Mouse (Mus musculus): ENCODE results near the gene Elk3. TPM values are rescaled to one million over a fixed set of nuclear protein-coding genes. Genes with fewer than 3 reads are reported as not detected.

Elk3 gene
- polyA plus RNA-seq, 1 experiment from 2014 or later = 51.7 TPM

GRCm38 (mm10) chr10:93275212-93276136 lies 35.5 kb downstream of the Elk3 start:
- H3K36me3 ChIP-seq (ENCODE audit: control insufficient read depth, insufficient read depth, low read length) = no peaks in the 10 kb centered on the region; the same call in 1 of the 2 replicates
- 0 out of 2 replicates have a peak, but pooled peaks have one; percentile 23 for ATAC-seq (ENCODE audit: insufficient number of reproducible peaks, low FRiP score, low TSS enrichment, low read depth)
- no peak overlapping the region for H3K4me2 ChIP-seq (ENCODE audit: low read depth, severe bottlenecking)
- 62% methylated on average over 25 of the region's 25 CpGs for WGBS
- H3K9me3 ChIP-seq (ENCODE audit: control insufficient read depth, low read length) = no peaks in the 10 kb centered on the region
- H3K27me3 ChIP-seq (ENCODE audit: control insufficient read depth, insufficient read depth, low read length) = no peaks in the 10 kb centered on the region
- H3K4me3 ChIP-seq (ENCODE audit: low read depth, low read length) = no peak overlapping the region
- H3K4me1 ChIP-seq (ENCODE audit: control insufficient read depth, insufficient read depth, low read length) = peaks cover 29% of the 10 kb centered on the region
- H3K27ac ChIP-seq (replicated peaks; ENCODE audit: low read depth, low read length) = no peak overlapping the region
- no peak overlapping the region for H3K9ac ChIP-seq (ENCODE audit: low read length)
- no peak for DNase-seq (ENCODE audit: low spot score)

DNA sequence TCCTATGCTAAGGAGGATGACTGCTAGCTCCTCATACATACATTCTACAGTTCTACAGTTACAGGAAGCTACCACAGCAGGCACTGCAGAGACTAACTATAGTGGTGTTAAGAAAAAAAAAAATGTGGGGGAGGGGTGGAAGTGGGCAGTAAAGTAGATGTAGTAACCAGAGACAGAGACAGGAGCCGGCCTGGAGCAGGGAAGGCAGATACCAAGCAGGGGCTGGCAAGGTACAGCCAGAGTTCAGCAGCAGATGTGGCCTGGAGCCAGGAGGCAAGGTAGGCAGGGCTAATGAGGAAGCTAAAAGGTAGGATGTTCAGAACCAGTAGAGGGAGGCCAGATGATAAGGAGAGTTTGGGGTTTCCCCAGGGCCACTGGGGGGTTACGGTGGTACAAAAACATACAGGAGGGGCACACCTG lies 36.6 kb downstream of the Elk3 start:
- Histone ChIP-seq H3K4me1 (ENCODE audit: control insufficient read depth, insufficient read depth, low read length) (peaks cover 32% of the 10 kb centered on the region), H3K27me3 (ENCODE audit: control insufficient read depth, insufficient read depth, low read length) (no peaks in the 10 kb centered on the region), H3K4me2 (ENCODE audit: low read depth, severe bottlenecking) (no peak overlapping the region), H3K9ac (ENCODE audit: low read length) (no peak overlapping the region), H3K36me3 (ENCODE audit: control insufficient read depth, insufficient read depth, low read length) (peaks cover 3% of the 10 kb centered on the region; the same call in 1 of the 2 replicates), H3K27ac (replicated peaks; ENCODE audit: low read depth, low read length) (no peak overlapping the region), H3K4me3 (ENCODE audit: low read depth, low read length) (no peak overlapping the region), H3K9me3 (ENCODE audit: control insufficient read depth, low read length) (no peaks in the 10 kb centered on the region)
- DNase-seq (ENCODE audit: low spot score) = no peak
- ATAC-seq (ENCODE audit: insufficient number of reproducible peaks, low FRiP score, low TSS enrichment, low read depth) = no peak
- 39% methylated on average over 2 of the region's 2 CpGs for WGBS

DNA sequence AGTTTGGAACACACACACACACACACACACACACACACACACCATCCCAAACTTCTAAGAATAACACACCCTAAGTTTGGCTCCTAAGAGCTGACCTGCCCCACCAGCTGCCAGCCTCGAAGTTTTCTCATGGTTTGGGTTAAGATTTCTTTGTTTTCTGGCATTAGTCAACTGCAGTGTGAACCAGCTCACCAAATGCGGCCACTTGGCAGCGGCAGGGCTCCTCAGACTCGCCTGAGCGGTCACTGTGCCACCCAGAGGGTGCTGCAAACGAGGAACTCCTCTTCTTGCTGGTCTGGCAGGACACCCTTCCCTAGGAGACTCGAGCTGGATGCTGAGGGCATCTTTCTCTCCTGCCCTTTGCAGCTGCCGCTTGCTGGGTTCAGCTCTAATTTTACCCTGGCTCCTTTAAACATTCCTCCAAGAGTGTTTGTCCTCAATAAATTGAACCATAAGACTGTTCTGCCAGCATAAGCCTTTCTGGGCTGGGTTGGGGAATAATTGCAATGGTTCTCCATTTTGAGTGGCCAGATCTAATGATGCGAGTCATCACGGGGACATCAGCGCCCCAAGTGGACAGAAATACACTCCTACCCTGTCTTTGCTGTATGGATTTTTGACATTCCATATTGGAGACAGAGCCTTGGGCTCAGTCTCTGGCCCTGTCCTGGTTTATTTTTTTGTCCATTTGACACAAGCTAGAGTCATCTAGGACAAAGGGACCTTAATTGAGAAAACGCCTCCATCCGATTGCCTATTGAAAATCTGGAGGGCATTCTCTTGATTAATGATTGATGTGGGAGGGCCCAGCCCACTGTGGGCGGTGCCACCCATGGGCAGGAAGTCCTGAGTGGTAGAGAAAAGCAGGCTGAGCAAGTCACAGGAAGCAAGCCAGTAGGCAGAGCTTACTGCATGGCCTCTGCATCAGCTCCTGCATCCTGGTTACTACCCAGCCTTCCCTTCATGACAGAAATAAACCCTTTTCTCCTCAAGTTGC lies 37.7 kb downstream of the Elk3 start:
- peaks cover 32% of the 10 kb centered on the region for H3K4me1 ChIP-seq (ENCODE audit: control insufficient read depth, insufficient read depth, low read length)
- no peak for ATAC-seq (ENCODE audit: insufficient number of reproducible peaks, low FRiP score, low TSS enrichment, low read depth)
- no peak overlapping the region for H3K27ac ChIP-seq (replicated peaks; ENCODE audit: low read depth, low read length)
- H3K36me3 ChIP-seq (ENCODE audit: control insufficient read depth, insufficient read depth, low read length) = peaks cover 3% of the 10 kb centered on the region; the same call in 1 of the 2 replicates
- no peak overlapping the region for H3K4me3 ChIP-seq (ENCODE audit: low read depth, low read length)
- H3K4me2 ChIP-seq (ENCODE audit: low read depth, severe bottlenecking) = no peak overlapping the region
- H3K27me3 ChIP-seq (ENCODE audit: control insufficient read depth, insufficient read depth, low read length) = no peaks in the 10 kb centered on the region
- DNase-seq (ENCODE audit: low spot score) = no peak
- no peak overlapping the region for H3K9ac ChIP-seq (ENCODE audit: low read length)
- WGBS = 84% methylated on average over 14 of the region's 14 CpGs
- H3K9me3 ChIP-seq (ENCODE audit: control insufficient read depth, low read length) = no peaks in the 10 kb centered on the region

- ATAC-seq (ENCODE audit: insufficient number of reproducible peaks, low FRiP score, low TSS enrichment, low read depth) (no peak), DNase-seq (ENCODE audit: low spot score) (no peak)
- H3K4me2 ChIP-seq (ENCODE audit: low read depth, severe bottlenecking) = no peak overlapping the region
- H3K4me1 ChIP-seq (ENCODE audit: control insufficient read depth, insufficient read depth, low read length) = peaks cover 28% of the 10 kb centered on the region
- peaks cover 5% of the 10 kb centered on the region; the same call in 1 of the 2 replicates for H3K36me3 ChIP-seq (ENCODE audit: control insufficient read depth, insufficient read depth, low read length)
- 89% methylated on average over 7 of the region's 7 CpGs for WGBS
- no peaks in the 10 kb centered on the region for H3K9me3 ChIP-seq (ENCODE audit: control insufficient read depth, low read length)
- no peak overlapping the region for H3K27ac ChIP-seq (replicated peaks; ENCODE audit: low read depth, low read length)
- no peaks in the 10 kb centered on the region for H3K27me3 ChIP-seq (ENCODE audit: control insufficient read depth, insufficient read depth, low read length)
- no peak overlapping the region for H3K4me3 ChIP-seq (ENCODE audit: low read depth, low read length)
- H3K9ac ChIP-seq (ENCODE audit: low read length) = no peak overlapping the region
Observed at GRCm38 (mm10) chr10:93271831-93272230, 39.1 kb downstream of the Elk3 start.

GRCm38 (mm10) chr10:93270889-93271460 lies 40.0 kb downstream of the Elk3 start:
- WGBS = 90% methylated on average over 6 of the region's 6 CpGs
- ATAC-seq (ENCODE audit: insufficient number of reproducible peaks, low FRiP score, low TSS enrichment, low read depth) = no peak
- no peak for DNase-seq (ENCODE audit: low spot score)
- H3K4me3 ChIP-seq (ENCODE audit: low read depth, low read length) = no peak overlapping the region
- no peak overlapping the region for H3K4me2 ChIP-seq (ENCODE audit: low read depth, severe bottlenecking)
- H3K36me3 ChIP-seq (ENCODE audit: control insufficient read depth, insufficient read depth, low read length) = peaks cover 7% of the 10 kb centered on the region; the same call in 1 of the 2 replicates
- H3K27me3 ChIP-seq (ENCODE audit: control insufficient read depth, insufficient read depth, low read length) = no peaks in the 10 kb centered on the region
- no peak overlapping the region for H3K27ac ChIP-seq (replicated peaks; ENCODE audit: low read depth, low read length)
- H3K4me1 ChIP-seq (ENCODE audit: control insufficient read depth, insufficient read depth, low read length) = peaks cover 20% of the 10 kb centered on the region
- H3K9me3 ChIP-seq (ENCODE audit: control insufficient read depth, low read length) = no peaks in the 10 kb centered on the region
- H3K9ac ChIP-seq (ENCODE audit: low read length) = no peak overlapping the region

DNA sequence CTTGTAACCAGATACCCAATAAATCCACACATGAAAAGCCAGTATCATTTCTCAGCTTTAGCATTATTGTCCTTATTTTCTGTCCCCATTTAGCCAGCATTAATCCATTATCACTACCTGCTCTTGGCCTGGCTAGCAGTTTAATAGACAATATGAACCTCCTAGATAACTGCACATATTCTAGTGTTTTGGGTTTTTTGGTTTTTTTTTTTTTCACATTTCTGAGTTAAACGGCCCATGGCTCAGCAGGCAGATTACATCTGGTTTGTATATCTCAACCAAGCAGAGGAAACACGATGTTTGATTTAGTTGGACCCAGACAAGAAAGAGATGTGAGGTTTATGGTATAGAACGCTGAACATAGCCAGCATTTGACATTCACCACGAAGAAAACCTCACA lies 41.2 kb downstream of the Elk3 start:
- DNase-seq (ENCODE audit: low spot score) (no peak), ATAC-seq (ENCODE audit: insufficient number of reproducible peaks, low FRiP score, low TSS enrichment, low read depth) (no peak)
- Histone ChIP-seq H3K9ac (ENCODE audit: low read length) (no peak overlapping the region), H3K36me3 (ENCODE audit: control insufficient read depth, insufficient read depth, low read length) (peaks cover 7% of the 10 kb centered on the region; the same call in 1 of the 2 replicates), H3K27ac (replicated peaks; ENCODE audit: low read depth, low read length) (no peak overlapping the region), H3K4me2 (ENCODE audit: low read depth, severe bottlenecking) (no peak overlapping the region), H3K4me1 (ENCODE audit: control insufficient read depth, insufficient read depth, low read length) (peaks cover 10% of the 10 kb centered on the region), H3K27me3 (ENCODE audit: control insufficient read depth, insufficient read depth, low read length) (no peaks in the 10 kb centered on the region), H3K9me3 (ENCODE audit: control insufficient read depth, low read length) (no peaks in the 10 kb centered on the region), H3K4me3 (ENCODE audit: low read depth, low read length) (no peak overlapping the region)
- 47% methylated on average over 4 of the region's 4 CpGs for WGBS

GRCm38 (mm10) chr10:93268339-93268738 lies 42.6 kb downstream of the Elk3 start:
- Histone ChIP-seq H3K27ac (replicated peaks; ENCODE audit: low read depth, low read length) (no peak overlapping the region), H3K9ac (ENCODE audit: low read length) (no peak overlapping the region), H3K4me1 (ENCODE audit: control insufficient read depth, insufficient read depth, low read length) (peaks cover 2% of the 10 kb centered on the region; the same call in 1 of the 2 replicates), H3K27me3 (ENCODE audit: control insufficient read depth, insufficient read depth, low read length) (no peaks in the 10 kb centered on the region), H3K4me3 (ENCODE audit: low read depth, low read length) (no peak overlapping the region), H3K4me2 (ENCODE audit: low read depth, severe bottlenecking) (no peak overlapping the region), H3K9me3 (ENCODE audit: control insufficient read depth, low read length) (no peaks in the 10 kb centered on the region), H3K36me3 (ENCODE audit: control insufficient read depth, insufficient read depth, low read length) (peaks cover 7% of the 10 kb centered on the region; the same call in 1 of the 2 replicates)
- ATAC-seq (ENCODE audit: insufficient number of reproducible peaks, low FRiP score, low TSS enrichment, low read depth) = no peak
- 84% methylated on average over 3 of the region's 3 CpGs for WGBS
- DNase-seq (ENCODE audit: low spot score) = no peak

- Histone ChIP-seq H3K9me3 (ENCODE audit: control insufficient read depth, low read length) (no peaks in the 10 kb centered on the region), H3K27ac (replicated peaks; ENCODE audit: low read depth, low read length) (no peak overlapping the region), H3K9ac (ENCODE audit: low read length) (no peak overlapping the region), H3K36me3 (ENCODE audit: control insufficient read depth, insufficient read depth, low read length) (peaks cover 9% of the 10 kb centered on the region; the same call in 1 of the 2 replicates), H3K27me3 (ENCODE audit: control insufficient read depth, insufficient read depth, low read length) (no peaks in the 10 kb centered on the region), H3K4me2 (ENCODE audit: low read depth, severe bottlenecking) (no peak overlapping the region), H3K4me3 (ENCODE audit: low read depth, low read length) (no peak overlapping the region), H3K4me1 (ENCODE audit: control insufficient read depth, insufficient read depth, low read length) (peaks cover 4% of the 10 kb centered on the region; the same call in 1 of the 2 replicates)
- ATAC-seq (ENCODE audit: insufficient number of reproducible peaks, low FRiP score, low TSS enrichment, low read depth) = no peak
- WGBS = 91% methylated on average over 5 of the region's 5 CpGs
- DNase-seq (ENCODE audit: low spot score) = no peak
Observed at GRCm38 (mm10) chr10:93267509-93267908, 43.4 kb downstream of the Elk3 start.

All from limb, embryonic 11.5 days (tissue).